Mouse (Mus musculus) kidney, embryonic 15.5 days (tissue): ENCODE data around the gene Socs3. TPM values are rescaled to one million over a fixed set of nuclear protein-coding genes. Genes with fewer than 3 reads are reported as not detected.

Experiments used
- ATAC-seq: fragments of 200-750 bp; cut with Nextera tagmentation; replicated peaks from 2 replicates; pipeline ENCODE4 v1.8.0; 2017; ENCODE audit warnings: moderate TSS enrichment; ENCODE audit not compliant: low FRiP score
- H3K27ac ChIP-seq: fragments of 300-500 bp; sonication (generic); 2 replicates; pipeline ENCODE4 v1.5.1; 2015; ENCODE audit warnings: mild to moderate bottlenecking, inconsistent platforms
- H3K27me3 ChIP-seq: fragments of 300-500 bp; sonication (generic); 2 replicates; pipeline ENCODE4 v1.6.1; 2015; ENCODE audit warnings: inconsistent platforms
- H3K36me3 ChIP-seq: fragments of 300-500 bp; sonication (generic); 2 replicates; pipeline ENCODE4 v1.6.1; 2015; ENCODE audit warnings: inconsistent platforms
- H3K4me1 ChIP-seq: fragments of 300-500 bp; sonication (generic); 2 replicates; pipeline ENCODE4 v1.6.1; 2015; ENCODE audit warnings: inconsistent platforms
- H3K4me2 ChIP-seq: fragments of 300-500 bp; sonication (generic); 2 replicates; pipeline ENCODE4 v1.6.1; 2015; ENCODE audit warnings: moderate library complexity, mild to moderate bottlenecking, inconsistent platforms
- H3K4me3 ChIP-seq: fragments of 300-500 bp; sonication (generic); replicated peaks from 2 replicates; pipeline ENCODE4 v1.5.1; 2015; ENCODE audit warnings: mild to moderate bottlenecking, inconsistent platforms
- H3K9ac ChIP-seq: fragments of 300-500 bp; sonication (generic); 2 replicates; pipeline ENCODE4 v1.6.1; 2015; ENCODE audit warnings: mild to moderate bottlenecking, inconsistent platforms
- H3K9me3 ChIP-seq: fragments of 300-500 bp; sonication (generic); replicated peaks from 2 replicates; pipeline ENCODE4 v1.6.1; 2016; ENCODE audit warnings: inconsistent platforms
- WGBS: fragments of 180-500 bp; shearing (Covaris S2); methylation state at CpG from one replicate; pipeline ENCODE4 v1.1.7; 2015; ENCODE audit warnings: mixed read lengths; 5-methylcytosine and 5-hydroxymethylcytosine counted together
- polyA plus RNA-seq: library from polyadenylated mRNA; unstranded; fragments of >200 nt; fragmentation: Nextera tagmentation; extraction: Ambion mirVana; gene quantifications from 2 replicates; pipeline ENCODE4 v1.2.1, GENCODE M21; 2015

Socs3 gene
- polyA plus RNA-seq, 1 experiment from 2014 or later: 15.2 TPM

DNA sequence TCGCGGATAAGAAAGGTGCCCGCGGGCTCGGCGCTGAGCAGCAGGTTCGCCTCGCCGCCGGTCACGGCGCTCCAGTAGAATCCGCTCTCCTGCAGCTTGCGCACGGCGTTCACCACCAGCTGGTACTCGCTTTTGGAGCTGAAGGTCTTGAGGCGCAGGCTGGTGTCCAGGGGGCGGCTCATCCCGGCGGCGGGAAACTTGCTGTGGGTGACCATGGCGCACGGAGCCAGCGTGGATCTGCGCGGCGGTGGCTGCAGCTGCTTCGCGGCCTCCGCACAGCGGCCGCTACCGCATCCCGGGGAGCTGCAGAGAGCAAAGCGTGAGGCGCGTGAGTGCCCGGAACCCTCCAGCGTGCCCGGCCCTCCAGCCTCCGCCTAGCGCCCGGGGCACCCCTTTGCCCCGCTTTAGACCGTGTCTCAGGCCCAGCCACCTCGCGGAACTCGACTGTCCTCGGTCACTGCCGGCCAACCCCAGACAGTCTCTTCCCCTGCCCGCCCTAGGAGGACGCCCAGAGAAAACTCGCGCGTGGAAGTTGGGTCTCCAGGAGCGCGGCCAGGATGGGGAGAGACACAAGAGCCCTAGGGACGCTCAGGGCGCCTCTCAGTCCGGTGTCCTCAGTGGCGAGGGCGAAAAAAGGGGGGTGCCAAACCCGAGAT lies 1.7 kb downstream of the Socs3 start:
- Histone ChIP-seq H3K4me1 (peaks cover 70% of the 10 kb centered on the region), H3K36me3 (peaks cover 9% of the 10 kb centered on the region), H3K9ac (peak overlapping the region; percentile 70), H3K4me3 (peak overlapping the region; percentile 75), H3K27me3 (peaks cover 20% of the 10 kb centered on the region), H3K4me2 (peak overlapping the region; percentile 89), H3K9me3 (no peaks in the 10 kb centered on the region), H3K27ac (peak overlapping the region; percentile 97)
- 0 out of 2 replicates have a peak, but pooled peaks have one; percentile 0 for ATAC-seq
- WGBS: under 1% methylated on average over 64 of the region's 64 CpGs

DNA sequence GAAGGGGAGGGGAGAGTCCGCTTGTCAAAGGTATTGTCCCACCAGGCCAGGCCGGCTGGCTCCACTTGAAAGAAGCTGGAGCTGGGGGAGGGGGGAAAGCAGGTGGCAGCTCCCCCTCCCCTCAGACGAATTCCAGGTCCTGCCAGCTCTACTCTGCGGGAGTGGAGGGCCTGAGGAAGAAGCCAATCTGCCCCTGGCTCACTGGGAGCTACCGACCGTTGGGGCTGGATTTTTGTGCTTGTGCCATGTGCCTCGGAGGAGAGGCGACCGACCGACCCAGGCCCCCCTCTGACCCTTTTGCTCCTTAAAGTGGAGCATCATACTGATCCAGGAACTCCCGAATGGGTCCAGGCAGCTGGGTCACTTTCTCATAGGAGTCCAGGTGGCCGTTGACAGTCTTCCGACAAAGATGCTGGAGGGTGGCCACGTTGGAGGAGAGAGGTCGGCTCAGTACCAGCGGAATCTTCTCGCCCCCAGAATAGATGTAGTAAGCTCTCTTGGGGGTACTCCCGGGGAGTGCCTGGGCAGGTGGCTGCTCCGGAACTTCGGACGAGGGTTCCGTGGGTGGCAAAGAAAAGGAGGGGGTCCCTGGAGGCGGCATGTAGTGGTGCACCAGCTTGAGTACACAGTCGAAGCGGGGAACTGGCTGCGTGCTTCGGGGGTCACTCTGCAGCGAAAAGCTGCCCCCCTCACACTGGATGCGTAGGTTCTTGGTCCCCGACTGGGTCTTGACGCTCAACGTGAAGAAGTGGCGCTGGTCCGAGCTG lies 2.4 kb downstream of the Socs3 start:
- ATAC-seq: no peak

DNA sequence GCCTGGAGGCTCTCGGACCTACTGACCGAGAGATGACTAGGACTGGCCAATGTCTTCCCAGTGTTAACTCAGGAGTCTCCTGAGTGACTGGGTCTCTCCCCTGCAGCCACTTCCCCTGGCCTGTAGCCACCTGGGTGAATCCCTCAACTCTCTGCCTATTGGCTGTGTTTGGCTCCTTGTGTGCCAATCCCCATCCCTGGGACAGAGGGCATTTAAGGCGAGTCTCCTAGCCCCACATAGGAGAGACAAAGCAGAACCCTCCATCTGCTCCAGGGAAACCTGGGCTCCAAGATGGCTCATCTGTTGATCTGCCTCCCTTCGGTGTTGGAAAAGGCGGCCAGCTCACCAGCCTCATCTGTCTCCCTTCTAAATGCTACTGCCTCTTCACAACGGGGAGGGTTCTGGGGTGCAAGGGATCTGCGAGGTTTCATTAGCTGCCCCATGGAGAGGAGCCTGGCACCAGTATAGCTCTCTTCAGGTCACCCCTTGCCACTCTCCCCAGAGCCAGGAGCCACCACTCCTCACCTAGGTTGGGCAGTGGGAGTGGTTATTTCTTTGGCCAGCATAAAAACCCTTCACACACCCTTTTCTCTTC lies 3.2 kb downstream of the Socs3 start:
- Histone ChIP-seq H3K27ac (no peak overlapping the region), H3K4me3 (peak overlapping the region; percentile 75), H3K9ac (0 out of 2 replicates have a peak overlapping the region, but pooled peaks have one; percentile 22), H3K4me1 (peaks cover 84% of the 10 kb centered on the region), H3K27me3 (peaks cover 16% of the 10 kb centered on the region), H3K9me3 (no peaks in the 10 kb centered on the region), H3K4me2 (peak overlapping the region; percentile 89), H3K36me3 (peaks cover 9% of the 10 kb centered on the region)
- 60% methylated on average over 7 of the region's 7 CpGs for WGBS
- no peak for ATAC-seq

More for the DNA sequence above, 2.4 kb downstream of the Socs3 start:
- H3K9me3 ChIP-seq: no peaks in the 10 kb centered on the region
- peak overlapping the region; percentile 75 for H3K4me3 ChIP-seq
- peaks cover 9% of the 10 kb centered on the region for H3K36me3 ChIP-seq
- H3K9ac ChIP-seq: peak overlapping the region; percentile 70
- 17% methylated on average over 34 of the region's 34 CpGs for WGBS
- H3K27ac ChIP-seq: 0 out of 2 replicates have a peak overlapping the region, but pooled peaks have one; percentile 97
- peak overlapping the region; percentile 89 for H3K4me2 ChIP-seq
- peaks cover 76% of the 10 kb centered on the region for H3K4me1 ChIP-seq
- peaks cover 17% of the 10 kb centered on the region for H3K27me3 ChIP-seq

DNA sequence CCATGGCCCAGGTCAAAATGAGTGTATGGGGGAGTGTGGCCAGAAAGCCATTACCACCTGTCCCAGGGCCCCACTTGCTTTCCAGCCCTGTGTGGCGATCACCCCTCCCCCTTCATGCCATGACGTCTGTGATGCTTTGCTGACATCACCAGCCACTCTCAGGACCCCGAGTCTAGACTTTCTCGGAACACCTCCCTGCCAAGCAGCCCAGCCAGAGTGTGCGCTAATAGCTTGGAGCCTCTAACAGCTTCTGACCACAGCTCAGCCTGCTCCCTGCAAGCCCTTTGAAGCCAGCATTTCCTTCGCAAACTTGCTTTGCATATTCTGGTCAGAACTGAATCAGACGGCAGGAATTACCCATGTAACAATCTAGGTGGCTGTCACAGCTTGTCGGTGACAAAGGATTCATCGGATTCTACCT lies 4.3 kb downstream of the Socs3 start:
- H3K27ac ChIP-seq: 0 out of 2 replicates have a peak overlapping the region, but pooled peaks have one; percentile 96
- no peak for ATAC-seq
- H3K9me3 ChIP-seq: no peaks in the 10 kb centered on the region
- H3K4me3 ChIP-seq: no peak overlapping the region
- H3K4me2 ChIP-seq: peak overlapping the region; percentile 20; the same call in 1 of the 2 replicates
- peaks cover 86% of the 10 kb centered on the region for H3K4me1 ChIP-seq
- 0 out of 2 replicates have a peak overlapping the region, but pooled peaks have one; percentile 5 for H3K9ac ChIP-seq
- 32% methylated on average over 9 of the region's 9 CpGs for WGBS
- peaks cover 16% of the 10 kb centered on the region for H3K27me3 ChIP-seq
- H3K36me3 ChIP-seq: peaks cover 9% of the 10 kb centered on the region

DNA sequence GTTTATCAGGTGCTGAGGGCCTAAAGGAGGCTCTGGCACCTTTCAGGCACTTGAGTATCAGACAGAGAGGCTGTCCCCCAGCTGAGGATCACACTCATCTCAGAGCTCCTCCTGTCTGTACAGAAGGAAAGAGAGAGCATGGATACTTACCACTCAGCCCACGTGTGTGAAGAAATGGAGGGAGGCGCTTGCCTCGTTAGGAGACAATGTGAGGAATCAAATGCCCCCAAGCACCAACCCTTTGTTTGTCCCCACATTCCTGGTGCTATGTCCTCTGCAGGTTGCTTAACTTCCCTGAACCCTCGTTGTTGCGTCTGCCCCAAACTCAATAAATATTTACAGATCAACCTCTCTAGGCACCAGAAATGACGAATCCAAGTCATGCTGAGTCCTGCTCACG lies 4.8 kb downstream of the Socs3 start:
- H3K4me3 ChIP-seq: no peak overlapping the region
- peaks cover 16% of the 10 kb centered on the region for H3K27me3 ChIP-seq
- H3K36me3 ChIP-seq: peaks cover 9% of the 10 kb centered on the region
- H3K9me3 ChIP-seq: no peaks in the 10 kb centered on the region
- peaks cover 86% of the 10 kb centered on the region for H3K4me1 ChIP-seq
- no peak overlapping the region for H3K9ac ChIP-seq
- 46% methylated on average over 7 of the region's 7 CpGs for WGBS
- H3K4me2 ChIP-seq: peak overlapping the region; percentile 20; the same call in 1 of the 2 replicates
- H3K27ac ChIP-seq: peak overlapping the region; percentile 96
- no peak for ATAC-seq

DNA sequence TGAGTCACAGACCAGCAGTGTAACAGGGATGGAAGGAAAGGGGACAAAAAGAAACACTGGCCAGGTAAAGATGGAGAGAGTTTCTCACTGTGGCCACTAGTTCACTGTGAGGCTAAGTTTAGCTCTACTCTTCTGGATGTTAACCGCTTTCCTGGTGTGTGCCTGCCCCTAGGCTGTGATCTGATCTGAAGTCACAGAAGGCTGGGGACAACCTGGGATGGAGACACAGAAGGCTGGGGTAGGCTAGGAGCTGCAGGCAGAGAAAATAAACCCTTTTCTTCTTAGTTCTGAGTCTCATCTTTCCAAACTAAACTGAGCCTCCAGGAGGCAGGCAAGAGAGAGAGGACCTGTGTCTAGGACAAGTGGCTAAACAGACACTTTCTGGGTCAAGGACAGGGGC lies 5.6 kb downstream of the Socs3 start:
- Histone ChIP-seq H3K27me3 (peaks cover 16% of the 10 kb centered on the region), H3K9ac (peak overlapping the region; percentile 36; the same call in 1 of the 2 replicates), H3K27ac (peak overlapping the region; percentile 96), H3K4me2 (peak overlapping the region; percentile 72), H3K36me3 (peaks cover 9% of the 10 kb centered on the region), H3K4me3 (0 out of 2 replicates have a peak overlapping the region, but pooled peaks have one; percentile 38), H3K9me3 (no peaks in the 10 kb centered on the region), H3K4me1 (peaks cover 86% of the 10 kb centered on the region)
- WGBS: 12% methylated on average over 1 of the region's 1 CpGs
- no peak for ATAC-seq

DNA sequence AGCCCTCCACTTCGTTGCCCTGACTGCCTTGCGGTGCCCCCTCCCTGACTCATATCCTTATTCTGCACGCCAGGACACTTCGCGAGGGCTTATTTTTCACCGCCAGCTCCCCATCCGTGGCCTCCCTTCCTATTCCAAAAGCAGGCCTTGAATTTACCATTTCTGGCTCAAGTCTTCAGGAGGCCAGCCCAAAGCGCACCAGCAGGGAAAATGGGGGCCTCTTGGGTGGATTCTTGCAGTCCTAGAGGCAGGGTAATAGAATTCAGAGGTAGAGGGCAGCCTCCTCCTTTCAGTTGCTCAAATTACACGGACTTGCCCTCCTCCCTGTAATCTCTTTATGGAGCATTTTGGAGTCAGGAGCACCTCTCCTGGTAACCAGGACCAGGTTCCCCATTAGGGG lies 6.0 kb downstream of the Socs3 start:
- peaks cover 16% of the 10 kb centered on the region for H3K27me3 ChIP-seq
- peak overlapping the region; percentile 96 for H3K27ac ChIP-seq
- H3K36me3 ChIP-seq: peaks cover 9% of the 10 kb centered on the region
- peak overlapping the region; percentile 36 for H3K9ac ChIP-seq
- no peak for ATAC-seq
- H3K4me3 ChIP-seq: peak overlapping the region; percentile 38
- H3K4me2 ChIP-seq: peak overlapping the region; percentile 72
- peaks cover 88% of the 10 kb centered on the region for H3K4me1 ChIP-seq
- WGBS: under 1% methylated on average over 9 of the region's 9 CpGs
- no peaks in the 10 kb centered on the region for H3K9me3 ChIP-seq

DNA sequence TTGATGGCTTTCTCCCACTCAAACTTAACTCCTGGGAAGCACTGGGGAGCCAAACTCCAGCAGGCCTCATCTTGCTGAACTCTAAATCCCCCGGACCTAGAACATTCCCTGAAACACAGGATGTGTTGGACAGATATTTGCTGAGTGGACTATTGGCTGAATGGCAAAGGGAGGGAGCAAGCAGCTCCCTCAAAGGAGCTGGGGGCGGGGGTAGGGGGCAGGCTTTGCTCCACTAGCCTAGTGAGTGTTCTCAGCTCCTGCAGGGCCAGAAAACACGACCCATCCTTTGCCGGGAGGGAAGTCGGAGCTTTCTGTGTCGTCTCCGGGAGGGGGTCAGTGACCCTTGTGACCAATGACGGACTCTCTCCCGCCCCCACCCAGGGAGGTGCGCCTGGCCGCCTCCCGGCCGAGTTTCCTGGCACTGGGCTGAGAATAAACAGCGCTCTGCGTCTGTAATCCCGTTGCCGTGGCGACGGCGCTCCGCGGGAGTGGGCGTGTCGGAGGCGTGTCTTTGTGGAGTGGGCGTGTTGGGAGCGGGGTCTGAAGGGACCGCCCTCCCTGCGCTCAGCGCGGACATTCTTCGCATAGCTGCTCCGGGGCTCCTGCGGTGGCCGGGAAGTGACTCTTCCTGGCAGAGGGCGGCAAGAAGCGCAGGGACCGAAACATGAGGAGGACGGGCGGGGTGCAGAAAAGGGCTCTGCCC lies 6.6 kb downstream of the Socs3 start:
- peak overlapping the region; percentile 72 for H3K4me2 ChIP-seq
- ATAC-seq: peak; percentile 89
- H3K36me3 ChIP-seq: peaks cover 9% of the 10 kb centered on the region
- peak overlapping the region; percentile 38 for H3K4me3 ChIP-seq
- H3K4me1 ChIP-seq: peaks cover 90% of the 10 kb centered on the region
- H3K27ac ChIP-seq: peak overlapping the region; percentile 96
- H3K27me3 ChIP-seq: peaks cover 16% of the 10 kb centered on the region
- under 1% methylated on average over 40 of the region's 40 CpGs for WGBS
- peak overlapping the region; percentile 36 for H3K9ac ChIP-seq
- H3K9me3 ChIP-seq: no peaks in the 10 kb centered on the region

DNA sequence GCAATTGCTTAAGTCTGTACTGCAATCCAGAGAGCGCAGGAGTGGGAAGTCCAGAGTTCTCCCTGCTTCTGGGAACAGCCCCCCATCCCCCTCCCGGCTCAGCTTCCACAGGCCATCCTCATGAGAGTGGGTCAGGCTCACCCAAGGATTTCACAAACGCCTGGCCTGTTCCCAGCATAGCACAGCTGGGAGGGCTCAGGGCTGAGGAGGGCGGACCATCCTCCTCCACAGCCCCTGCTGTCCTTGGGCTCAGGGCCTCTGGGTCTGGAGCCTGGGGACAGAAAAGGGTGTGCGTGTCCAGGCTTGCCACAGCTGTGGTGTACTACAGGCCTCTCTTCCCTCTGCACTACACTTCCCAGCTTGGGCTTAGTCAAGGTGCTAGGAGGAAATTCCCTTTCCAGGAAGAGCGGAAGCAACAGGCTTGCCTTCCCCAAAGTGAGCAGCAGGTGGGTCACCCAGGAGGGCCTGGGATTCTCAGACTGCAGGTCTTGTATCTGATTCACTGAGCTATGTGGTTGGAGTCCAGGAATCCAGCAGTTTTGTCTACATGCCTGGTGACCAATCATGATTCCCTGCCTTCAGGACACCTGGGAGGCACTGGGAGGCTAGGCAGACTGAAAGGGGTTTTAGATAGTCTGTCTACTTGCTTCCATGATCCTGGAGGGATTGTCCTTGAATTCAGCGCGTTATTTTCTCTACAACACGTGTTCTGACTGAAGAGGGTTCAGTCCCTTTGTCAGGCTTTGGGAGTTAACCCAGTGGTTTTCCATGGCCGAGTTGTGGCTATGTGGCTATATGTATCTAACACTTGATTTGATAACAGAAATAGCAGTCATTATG lies 7.4 kb downstream of the Socs3 start:
- Histone ChIP-seq H3K27ac (peak overlapping the region; percentile 96), H3K36me3 (peaks cover 9% of the 10 kb centered on the region), H3K4me3 (no peak overlapping the region), H3K4me1 (peaks cover 87% of the 10 kb centered on the region), H3K9me3 (no peaks in the 10 kb centered on the region), H3K27me3 (peaks cover 13% of the 10 kb centered on the region), H3K9ac (0 out of 2 replicates have a peak overlapping the region, but pooled peaks have one; percentile 19), H3K4me2 (peak overlapping the region; percentile 72)
- peak; percentile 73 for ATAC-seq
- WGBS: 26% methylated on average over 10 of the region's 10 CpGs

DNA sequence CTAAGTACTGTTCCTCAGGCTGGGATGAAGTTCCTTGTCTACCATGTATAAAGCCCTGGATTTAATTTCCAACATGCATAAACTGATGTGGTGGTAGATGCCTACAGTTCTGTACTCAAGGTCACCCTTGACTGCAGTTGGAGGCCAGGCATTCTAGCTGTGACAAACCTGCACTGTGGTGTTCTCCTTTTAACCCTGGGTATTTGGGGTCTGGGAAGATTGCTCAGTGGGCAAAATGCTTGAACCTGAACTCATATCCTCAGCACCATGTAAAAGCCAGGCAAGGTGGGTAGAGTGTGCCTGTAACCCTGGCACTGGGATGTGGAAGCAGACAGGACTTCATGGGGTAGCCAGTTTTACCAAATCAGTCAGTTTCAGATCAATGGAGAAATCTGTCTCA lies 9.2 kb downstream of the Socs3 start:
- ATAC-seq: no peak
- Histone ChIP-seq H3K4me2 (no peak overlapping the region), H3K27me3 (no peaks in the 10 kb centered on the region), H3K9ac (no peak overlapping the region), H3K36me3 (no peaks in the 10 kb centered on the region), H3K4me3 (no peak overlapping the region), H3K4me1 (peaks cover 74% of the 10 kb centered on the region), H3K9me3 (no peaks in the 10 kb centered on the region), H3K27ac (peak overlapping the region; percentile 96; the same call in 1 of the 2 replicates)
